Mouse (Mus musculus): ENCODE data around the gene Armc2.

Gene Armc2

DNA sequence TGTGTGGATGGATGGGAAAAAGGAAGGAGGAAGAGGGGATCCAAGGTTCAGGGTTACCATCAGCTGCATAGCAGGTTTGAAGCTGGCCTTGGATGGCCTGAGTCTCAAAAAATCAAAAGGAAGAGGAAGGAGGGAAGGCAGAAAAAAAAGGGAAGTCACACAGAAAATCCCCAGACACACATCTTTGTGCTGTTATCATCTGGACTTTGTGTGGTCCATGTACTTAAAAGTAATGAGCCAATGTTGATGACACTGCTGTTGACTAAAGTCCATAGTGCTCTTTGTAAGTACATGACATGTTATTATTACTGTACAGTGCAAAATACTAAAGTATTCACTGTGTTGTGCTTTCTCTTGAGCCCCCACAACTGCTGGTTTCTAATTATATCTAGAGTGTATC is 121.8 kb downstream of the Armc2 start:
- DNase-seq, result no peak

DNA sequence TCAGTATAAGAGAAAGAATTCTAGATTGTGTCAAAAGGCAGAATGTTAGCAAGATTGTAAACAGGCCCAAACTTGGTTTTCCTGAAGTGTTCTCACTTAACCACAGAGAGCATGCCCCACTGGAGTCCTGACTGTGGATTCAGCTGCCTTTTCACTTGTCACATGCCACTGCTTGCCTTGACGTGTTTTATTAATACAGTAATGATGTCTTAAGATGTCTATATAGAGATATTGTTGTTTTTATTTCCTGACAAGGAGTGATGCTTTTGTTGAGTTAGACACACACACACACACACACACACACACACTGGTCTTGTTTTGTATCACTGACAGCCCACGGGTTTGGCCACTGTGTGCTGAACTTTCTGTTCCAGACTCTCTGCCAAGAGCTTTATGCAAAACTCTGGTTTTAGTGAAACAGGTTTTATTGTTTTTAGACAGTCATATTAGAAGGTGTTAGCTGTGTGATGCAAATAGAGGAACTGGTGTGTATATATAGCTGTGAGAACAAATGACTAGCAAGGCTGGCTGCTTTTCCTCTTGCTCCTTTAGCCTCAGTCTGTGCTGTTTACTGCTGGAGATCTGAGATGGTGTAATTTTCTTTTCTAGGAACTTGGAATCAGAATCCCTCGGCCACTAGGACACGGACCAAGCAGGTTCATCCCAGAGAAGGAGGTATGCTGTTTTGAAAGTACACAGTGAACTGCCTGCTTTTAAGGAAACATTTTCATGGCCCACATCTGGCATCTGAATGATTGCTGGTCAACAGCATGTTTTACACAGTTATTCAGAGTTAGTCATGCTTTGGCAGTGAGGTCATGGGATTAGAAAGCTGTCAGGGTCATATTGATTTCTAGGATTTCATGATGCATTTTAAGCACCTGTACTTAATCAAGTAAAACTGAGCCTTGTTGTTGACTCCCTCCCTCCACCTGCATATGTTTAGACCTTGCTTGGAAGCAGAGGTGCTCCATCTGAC is 124.5 kb downstream of the Armc2 start:
- DNase-seq, result no peak

DNA sequence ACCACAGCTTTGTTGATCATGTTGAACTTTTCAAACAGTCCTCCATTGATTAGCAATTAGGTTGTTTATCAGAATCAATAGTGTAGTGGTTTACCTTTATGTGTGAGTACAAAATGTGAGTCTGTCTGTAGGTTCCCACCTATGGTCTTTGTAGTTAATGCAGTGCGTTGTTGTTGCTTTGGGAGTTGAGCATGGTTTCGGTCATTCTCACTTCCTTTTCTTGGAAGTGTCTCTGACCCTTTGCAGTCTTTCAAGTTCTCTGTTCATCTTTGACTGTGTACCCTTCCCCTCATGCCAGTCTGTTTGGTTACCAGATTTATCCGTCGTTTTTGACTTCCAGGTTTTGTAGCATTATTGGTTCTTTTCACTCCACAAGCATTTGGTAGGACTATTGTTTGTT is 126.9 kb downstream of the Armc2 start:
- no peak for DNase-seq

DNA sequence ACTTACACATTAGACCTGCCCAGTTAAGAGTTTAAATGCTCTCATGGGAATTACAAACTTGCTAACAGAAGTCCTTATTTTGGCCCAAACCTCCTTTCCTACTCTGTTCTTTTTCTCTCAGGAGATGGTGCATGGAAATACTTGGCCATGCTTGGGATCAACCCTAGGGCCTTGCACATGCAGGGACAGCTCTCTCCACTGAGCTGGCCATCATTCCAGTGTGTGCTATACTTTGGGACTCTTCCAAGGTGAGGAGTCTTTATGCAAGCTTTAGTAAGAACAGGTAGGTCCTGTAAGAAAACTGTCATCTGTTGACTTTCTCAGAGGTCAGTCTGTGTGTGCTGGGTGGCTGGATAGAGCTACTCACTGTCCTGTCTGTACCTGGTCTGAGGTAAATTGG is 127.7 kb downstream of the Armc2 start:
- DNase-seq, result no peak

DNA sequence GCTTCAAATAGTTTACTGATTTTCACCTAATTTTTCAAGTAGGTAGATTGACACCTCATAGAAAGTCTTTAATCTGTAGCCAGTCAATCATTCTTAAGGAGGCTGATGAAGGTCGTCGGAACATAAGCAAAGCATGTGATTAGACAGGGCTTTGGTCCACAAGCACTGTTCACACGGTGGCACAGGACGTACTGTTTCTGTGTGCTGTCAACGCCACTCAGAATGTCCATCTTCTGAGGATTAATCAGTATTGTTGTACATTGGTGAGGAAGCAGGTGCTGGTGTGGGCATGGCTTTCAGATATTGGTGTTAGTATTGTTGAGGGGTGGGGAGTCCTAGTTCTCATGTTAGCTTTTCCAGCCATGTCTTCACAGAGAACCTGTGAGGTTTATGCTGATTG is 128.7 kb downstream of the Armc2 start:
- no peak for DNase-seq

DNA sequence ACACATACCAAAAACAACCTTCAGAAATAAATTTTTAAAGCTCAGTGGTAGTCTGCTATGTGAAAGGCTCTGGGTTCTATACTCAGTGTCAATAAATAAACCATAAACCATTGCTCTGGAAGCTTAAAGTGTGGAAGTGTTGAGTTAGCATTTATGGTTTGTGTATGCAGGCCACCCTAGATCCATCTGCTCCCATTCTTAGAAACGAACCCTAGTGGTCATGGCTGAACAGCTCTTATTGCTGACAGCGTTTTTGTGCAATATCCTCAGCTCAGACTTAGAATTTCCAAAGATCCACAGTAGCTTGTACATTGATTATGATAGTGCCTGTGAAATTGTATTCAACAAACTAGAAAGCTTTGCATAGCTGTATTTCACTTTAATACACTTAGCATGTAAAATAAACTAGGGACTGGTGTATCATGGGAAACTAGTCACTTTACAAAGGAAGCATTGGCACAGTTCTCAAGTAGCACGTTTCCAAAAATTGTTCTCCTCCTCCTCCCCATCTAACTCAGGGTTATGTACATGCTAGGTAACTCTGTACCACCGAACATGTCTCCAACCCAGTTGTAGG is 129.8 kb downstream of the Armc2 start:
- peak; percentile 73 for DNase-seq

DNA sequence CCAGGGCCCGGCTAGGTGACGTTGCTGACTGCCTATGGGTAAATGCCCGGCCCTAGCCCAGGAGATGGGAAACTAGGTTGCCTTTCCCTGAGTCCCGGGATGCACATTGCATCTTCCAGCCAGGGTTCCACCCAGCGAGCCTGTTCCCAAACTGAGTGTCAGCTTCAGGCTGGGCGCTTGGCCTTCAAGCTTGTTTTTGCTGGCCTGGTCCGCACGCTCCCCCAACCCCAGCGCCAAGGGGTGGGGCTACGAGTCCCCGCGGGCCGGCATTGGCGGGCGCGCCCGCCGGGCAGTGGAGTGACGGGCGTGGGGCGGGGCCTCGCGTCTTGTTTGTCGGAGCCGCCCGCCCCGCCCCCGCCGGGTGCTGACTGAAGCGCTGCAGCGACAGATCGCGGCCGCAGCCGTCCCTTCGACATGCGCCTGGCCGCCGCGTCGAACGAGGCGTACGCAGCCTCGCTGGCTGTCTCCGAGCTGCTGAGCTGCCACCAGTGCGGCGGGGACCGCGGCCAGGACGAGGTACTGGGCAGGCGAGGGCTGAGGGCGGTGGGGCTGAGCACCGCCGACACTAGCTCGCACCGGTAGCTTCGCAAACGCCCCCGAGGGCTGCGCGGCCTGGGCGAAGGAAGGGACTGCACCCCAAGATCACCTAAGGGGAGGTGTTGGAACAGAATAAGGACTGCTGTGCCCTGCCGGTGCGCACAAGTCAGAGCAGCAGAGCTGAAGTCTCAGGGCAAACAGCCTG is 131.0 kb downstream of the Armc2 start:
- peak; percentile 95 for DNase-seq

DNA sequence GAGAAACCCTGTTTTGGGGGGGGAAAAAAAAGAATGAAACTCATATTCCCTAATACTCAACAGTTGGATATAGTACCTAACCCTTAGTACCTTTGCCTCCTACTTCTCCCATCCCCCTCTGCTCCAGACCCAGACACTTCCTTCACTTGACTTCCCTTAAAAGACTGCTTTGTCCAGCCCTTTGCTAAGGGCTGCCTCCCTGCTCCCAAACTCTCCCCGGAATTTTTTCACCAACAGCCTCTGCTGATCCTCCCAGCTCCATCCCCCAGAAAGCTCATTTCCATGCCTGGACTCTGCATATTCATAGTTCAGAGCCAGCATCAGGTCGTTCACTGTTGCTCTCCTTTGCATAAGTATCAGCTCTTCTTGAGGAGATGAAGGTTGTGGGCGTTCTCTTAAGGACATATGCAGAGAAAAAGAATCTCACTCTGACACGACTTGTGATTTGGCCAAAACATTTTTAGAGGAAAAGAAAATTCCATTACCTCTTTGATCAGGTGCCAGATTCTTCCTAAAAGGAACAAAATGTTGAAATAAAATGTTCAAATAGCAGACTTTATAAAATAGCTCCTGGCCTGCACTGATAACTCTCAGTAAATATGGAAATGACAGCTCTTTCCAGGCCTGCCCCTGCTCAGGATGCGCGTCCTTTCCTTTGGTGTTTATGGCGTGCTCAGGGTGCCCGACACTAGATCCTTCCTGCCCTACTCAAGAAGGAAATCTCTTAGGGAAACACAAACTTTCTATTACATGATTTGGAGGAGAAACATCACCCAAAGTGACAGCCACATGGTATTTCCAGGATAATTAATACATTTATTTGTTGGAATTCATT is 134.3 kb downstream of the Armc2 start:
- DNase-seq, result no peak

DNA sequence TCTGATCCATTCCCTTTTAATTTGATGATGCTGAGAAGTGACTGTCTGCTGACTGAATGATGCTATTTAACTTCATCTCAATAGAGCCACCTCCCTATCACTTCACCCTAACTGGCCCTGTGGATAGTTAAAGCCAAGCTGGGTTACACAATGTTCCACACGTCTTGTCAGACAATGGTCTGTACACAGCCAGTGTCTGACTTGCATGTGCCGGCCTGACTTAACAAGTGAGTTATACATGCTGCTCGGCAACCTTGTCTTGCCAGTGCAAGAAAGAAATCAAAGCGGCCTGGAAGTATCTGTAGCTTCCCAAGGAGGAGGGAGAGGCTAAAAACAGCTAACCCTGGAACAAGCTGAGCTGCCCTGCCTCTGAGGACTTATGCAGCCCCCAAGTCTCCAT is 136.8 kb downstream of the Armc2 start:
- no peak for DNase-seq

DNA sequence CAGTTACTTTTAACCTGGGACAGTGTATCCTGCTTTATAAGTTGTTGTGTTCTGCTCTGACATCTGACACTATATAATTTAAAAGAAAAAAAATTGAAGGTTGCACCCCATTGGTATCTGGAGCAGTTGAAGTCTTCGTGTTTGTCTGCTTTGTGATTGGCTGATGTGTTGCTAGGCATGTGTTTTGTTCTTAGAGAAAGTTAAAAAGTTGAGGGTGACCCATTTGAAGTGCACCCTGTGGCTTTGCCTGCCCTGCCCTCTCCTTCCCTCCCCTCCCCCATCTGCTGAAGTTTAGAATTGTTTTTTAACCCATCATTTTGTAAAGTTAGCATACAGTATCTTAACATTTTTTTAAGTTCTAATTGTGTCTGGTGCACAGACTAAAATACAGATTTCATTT is 137.5 kb downstream of the Armc2 start:
- no peak for DNase-seq

DNA sequence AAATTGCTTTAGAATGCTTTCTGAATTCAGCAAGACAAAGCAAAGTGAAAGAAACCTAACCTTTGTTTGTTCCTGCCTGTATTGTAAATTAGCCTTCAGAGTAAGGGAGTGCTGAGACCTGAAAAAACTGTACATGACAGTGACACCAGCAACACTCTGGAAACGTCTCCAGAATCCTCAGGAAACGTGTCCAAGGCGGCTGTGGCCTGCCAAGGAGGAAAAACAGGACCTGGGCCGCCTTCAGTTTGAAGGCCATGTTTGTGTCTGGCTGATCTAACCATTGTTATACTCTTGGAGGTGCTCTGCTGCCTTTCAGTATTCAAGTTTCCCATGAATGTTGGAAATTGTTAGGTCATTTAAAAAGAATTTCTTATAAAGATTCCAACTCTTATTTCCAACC is 138.0 kb downstream of the Armc2 start:
- DNase-seq, result no peak

DNA sequence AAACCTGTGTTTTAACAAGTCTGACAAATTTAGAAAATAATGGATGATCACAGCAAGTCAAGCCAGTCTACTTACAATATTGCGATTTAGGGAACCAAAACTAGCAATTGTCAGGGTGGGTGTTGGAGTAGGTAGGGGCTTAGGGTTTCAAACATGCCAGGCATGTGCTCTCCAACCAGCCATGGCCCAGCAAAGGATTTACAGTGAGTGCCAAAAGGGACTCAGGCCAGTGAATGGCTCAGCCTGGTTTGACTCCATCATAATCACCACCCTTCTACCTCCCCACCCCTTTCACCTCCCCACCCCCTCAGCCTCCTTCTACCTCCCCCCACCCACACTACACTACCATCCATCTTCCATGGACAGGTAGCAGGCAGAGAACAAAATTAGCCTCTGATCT is 138.6 kb downstream of the Armc2 start:
- no peak for DNase-seq

DNA sequence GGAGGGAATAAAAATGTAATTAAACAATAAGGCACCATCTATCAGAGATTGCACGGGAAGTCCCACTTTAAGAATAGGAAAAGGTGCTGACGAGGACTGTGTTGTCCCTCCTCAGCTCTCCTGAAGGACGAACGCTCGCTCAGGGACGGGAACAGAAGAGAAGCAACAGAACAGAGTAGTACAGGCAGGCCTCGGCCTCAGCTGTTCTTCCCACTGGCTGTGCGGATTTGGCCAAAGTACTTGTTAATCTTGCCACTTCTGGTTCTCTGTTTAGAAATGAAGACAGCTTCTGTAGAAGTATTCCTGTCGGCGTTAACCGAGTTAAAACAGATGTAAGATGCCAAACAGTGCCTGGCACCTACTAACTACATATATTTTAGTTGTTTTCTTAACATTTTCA is 139.9 kb downstream of the Armc2 start:
- DNase-seq, result no peak

DNA sequence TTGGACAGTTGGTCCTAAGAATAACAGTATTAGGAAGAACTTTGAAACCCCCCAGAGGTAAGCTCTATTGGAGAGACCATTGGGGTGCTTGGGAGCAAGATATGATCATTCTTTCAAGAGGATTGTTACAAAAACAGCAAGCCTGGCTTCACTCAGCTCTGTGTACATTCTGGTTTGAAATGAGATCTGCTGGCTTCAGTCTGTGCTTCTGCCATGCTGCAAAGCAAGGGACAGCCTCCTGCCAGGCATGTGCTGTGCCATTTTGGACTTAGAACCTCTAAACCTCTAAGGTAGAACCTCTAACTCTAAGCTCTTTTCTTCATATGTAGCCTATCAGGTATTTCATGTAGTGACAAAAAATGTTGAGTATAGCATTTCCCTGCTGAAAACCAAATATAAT is 142.6 kb downstream of the Armc2 start:
- DNase-seq, result no peak

DNA sequence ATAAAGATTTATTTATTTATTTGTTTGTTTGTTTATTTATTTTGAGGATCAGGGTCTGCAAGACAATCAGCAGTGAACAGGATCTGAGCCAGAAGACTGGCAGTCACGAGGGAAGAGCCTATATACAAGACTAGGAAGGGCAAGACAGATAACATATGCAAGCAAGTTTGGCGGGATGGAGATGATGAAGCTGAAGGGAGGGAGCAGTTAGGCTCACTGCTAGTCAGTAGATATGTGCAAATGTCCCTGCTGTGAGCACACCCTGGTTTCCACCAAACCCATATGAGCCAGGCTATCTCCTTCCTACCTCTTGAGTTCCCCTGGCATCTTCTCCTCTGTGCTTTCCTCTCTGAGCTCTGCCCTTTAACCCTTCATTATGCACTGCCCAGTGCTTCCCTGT is 146.7 kb downstream of the Armc2 start:
- DNase-seq, result no peak

DNA sequence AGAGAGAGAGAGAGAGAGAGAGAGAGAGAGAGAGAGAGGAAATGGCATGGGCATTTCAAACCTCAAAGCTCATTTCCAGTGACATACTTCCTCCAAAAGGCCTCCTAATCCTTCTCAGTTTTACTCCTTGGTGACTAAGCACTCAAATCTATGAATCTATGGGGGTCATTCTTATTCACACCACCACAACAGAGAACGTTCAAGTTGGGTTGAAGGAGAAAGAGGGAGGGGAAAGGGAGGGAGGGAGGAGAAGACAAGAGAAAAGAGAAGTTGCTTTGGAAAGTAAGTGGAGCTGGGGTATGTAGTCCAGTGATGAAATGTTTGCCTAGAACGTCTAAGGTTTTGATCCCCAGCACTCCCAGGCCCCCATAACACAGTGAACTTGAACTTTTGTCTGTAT is 148.1 kb downstream of the Armc2 start:
- no peak for DNase-seq

DNA sequence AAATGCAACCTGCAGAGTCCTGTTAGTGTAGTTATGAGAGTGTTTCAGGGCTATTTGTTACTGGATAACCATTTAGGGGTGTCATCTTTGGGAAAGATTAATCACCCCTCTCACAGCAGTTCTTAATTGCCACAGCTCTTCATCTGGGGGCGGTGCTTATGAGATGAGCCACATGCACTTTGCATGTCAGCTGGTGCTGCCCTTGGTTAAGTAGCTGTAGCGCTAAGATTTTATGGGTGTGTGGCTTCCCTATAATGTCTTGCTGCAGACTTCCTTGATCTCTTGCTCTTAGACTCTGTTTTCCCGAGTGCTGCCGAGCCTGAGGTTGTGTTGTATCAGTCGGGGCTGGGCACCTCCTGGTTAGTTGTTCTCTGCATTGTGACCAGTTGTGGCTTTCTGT is 150.3 kb downstream of the Armc2 start:
- no peak for DNase-seq

DNA sequence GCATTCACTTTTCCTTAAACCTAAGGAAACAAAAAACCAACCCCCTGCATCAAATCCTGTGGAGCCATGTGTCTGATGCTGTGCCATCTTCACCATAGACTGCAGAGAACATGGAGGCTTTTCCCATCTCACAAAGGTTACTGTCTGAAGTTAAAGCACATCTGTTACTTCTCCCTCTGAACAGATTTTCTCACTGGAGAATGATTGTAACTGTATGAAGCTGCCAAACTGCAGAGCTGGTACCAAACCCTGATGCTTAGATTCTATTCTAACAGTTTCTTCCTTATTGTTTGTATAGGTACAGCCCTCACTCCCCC is 151.4 kb downstream of the Armc2 start:
- no peak for DNase-seq

DNA sequence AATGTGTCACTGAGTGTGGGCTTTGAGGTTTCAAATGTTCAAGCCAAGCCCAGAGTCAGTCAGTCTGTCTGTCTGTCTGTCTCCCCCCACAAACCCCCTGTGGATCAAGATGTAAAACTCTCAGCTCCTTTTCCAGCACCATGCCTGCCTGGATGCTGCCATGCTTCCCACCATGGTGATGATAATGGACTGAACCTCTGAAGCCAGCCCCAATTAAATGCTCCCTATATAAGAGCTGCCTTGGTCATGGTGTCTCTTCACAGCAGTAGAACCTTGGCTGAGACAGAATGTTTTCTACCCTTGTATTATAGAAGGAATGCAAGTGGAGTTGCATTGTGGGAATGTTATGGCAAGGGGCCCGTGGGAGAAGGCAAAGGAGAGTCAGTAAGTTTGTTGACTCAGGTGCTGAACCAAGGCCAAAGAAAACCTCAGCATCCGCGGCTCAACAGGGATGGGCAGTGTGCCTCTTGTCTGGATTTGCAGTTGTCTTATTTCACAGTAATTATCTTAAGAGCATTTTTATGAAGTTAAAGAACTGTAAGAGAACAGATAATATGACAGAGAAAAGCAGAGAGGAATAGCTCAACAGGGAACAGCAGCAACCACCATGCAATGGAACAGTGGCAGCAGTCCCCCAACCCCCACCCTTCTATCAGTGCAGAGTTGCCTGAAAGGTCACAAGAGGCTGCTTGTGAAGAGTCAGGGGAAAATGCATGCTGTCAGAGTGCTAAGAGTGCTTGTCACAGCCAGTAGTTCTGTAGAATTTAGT is 152.0 kb downstream of the Armc2 start:
- DNase-seq, result no peak
